Mouse (Mus musculus): ENCODE results near the gene Gpr35.
A peak's percentile ranks its signal among the peaks of the same experiment; 100 is the strongest.

Gene Gpr35

DNA sequence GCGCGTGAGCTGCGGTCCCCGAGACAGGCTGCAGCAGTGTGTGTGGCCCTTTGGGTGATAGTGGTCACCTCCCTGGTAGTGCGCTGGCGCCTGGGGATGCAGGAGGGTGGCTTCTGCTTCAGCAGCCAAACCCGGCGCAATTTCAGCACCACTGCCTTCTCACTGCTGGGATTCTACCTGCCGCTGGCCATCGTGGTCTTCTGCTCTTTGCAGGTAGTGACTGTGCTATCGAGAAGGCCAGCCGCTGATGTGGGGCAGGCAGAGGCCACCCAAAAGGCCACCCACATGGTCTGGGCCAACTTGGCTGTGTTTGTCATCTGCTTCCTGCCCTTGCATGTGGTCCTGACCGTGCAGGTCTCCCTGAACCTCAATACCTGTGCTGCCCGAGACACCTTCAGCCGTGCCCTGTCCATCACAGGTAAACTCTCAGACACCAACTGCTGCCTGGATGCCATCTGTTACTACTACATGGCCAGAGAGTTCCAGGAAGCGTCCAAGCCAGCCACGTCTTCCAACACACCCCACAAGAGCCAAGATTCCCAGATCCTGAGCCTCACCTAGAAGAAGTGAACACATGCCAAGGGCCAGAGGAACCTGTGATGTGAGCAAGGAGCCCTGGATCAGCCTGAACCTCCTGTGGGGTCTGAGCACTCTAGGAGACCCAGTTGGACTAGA, 32.4 kb downstream of the Gpr35 start:
- DNase-seq (ENCODE audit: low read depth) = no peak

GRCm38 (mm10) chr1:92984999-92985398, 34.3 kb downstream of the Gpr35 start:
- no peak for DNase-seq (ENCODE audit: low read depth)

GRCm38 (mm10) chr1:92988894-92989293, 38.2 kb downstream of the Gpr35 start:
- no peak for DNase-seq (ENCODE audit: low read depth)

- DNase-seq (ENCODE audit: low read depth) = no peak
Measured at GRCm38 (mm10) chr1:92989891-92990290, 39.2 kb downstream of the Gpr35 start.

DNA sequence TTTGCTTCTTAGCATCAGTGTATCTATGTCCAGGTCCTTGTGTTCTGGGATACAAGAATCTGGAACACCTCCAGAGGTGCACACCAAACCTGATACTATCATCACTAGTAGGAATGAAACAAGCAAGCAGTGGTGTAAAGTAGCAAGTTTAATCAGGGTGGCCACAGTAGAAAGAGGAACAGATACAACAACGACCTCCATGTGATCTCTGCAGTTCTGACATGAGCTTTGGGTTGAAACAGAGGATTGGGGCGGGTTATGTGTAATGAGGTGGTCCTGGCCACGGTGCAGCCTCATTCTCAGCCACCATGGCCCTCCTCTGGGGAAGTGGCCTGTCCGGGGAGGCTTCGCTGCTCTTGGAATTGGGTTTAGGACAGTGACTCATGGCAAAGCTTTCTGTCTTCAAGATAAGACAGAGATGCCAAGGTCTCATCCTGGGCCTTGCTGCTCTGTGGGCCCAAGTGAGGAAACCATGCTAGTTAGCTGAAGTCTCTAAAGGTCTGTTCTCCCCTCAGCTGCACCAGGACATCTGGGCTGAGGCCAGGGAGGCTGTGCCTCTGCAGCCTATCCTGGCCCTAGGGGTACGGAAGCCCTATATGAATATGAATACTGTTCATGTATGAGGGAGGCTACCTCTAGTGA, 41.7 kb downstream of the Gpr35 start:
- no peak for DNase-seq (ENCODE audit: low read depth)

- no peak for DNase-seq (ENCODE audit: low read depth)
Measured at GRCm38 (mm10) chr1:92992880-92993279, 42.2 kb downstream of the Gpr35 start.

GRCm38 (mm10) chr1:93006061-93006460, 55.4 kb downstream of the Gpr35 start, which contains the start of gene Aqp12:
Gene Aqp12 (plus strand): TSS chr1:93006334.
- DNase-seq (ENCODE audit: low read depth) = no peak

- no peak for DNase-seq (ENCODE audit: low read depth)
Measured at GRCm38 (mm10) chr1:93009196-93009595, 58.5 kb downstream of the Gpr35 start.

DNA sequence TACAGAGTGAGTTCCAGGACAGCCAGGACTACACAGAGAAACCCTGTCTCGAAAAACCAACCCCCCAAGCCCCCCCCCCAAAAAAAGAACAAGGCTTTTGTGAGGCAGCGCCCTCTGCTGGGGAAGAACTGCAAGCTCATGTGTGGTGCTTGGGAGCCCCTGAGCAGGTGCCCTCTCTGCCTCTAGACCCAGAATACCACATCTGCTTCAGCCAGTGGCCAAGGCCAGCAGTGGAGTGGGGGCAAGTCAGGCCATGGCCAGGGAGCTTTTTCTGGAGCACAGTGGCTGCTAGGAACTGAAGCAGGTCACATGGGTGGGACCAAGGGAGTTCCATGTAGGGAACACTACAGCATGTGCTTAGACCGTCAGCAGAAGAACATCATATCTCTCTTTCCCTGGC, 60.1 kb downstream of the Gpr35 start:
- peak; percentile 23 for DNase-seq (ENCODE audit: low read depth)

GRCm38 (mm10) chr1:93012103-93012585, 61.5 kb downstream of the Gpr35 start:
- no peak for DNase-seq (ENCODE audit: low read depth)

DNA sequence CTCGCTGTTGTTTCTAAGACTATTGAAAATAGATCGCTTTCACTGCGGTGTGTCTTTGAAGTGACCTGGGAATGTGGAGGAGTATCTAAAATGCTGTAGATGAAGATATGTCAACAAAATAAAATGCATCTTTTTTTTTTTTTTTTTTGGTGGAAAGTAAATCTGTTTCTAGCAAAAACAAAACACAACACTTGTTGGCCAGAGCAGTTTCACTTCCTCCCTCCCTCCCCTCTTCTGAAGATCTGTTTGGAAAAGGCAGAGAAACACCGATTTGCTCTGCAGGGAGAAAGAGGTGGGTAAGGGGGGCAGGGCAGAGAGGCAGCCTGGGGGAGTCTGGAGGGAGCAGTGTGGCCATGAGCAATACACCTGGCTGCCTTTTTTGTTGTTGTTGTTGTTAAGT, 62.7 kb downstream of the Gpr35 start:
- no peak for DNase-seq (ENCODE audit: low read depth)

DNA sequence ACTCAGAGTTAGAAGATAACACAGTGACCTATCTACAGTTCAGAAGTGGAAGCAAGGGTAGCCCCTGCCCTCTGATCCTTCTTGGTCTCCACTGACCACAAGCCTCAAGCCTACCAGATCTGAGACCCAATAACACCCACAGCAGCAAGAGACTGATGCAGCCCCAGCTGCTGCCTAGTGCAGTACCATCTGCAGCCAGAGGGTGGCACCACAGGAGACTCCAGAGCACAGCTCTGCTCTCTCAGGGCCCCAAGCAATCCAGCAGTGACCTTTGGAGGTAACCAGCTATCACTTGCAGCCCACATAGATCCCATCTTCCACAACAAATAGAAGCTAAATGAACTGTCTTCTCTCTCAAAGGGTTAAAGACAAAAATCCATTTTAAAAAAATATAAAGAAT, 63.8 kb downstream of the Gpr35 start:
- DNase-seq (ENCODE audit: low read depth) = peak; percentile 55

DNA sequence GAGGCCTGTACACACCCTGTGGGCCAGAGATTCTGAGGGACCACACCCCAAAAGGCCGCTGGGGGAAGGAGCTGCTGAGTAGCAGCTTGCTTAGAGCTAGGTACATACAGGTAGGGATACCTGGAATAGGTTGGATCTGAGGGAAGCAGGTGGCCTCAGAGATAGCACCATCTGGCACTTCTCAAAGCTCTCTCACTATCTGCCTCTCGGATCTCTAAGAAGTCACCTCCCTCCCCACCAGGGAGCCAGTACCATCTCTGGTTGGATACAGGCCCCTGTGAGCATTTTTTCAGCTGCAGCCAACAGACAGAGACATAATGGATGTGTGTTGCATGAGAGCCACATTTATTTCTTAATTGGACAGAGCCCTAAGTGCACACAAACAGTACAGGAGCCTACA, 64.5 kb downstream of the Gpr35 start:
- no peak for DNase-seq (ENCODE audit: low read depth)

- DNase-seq (ENCODE audit: low read depth) = no peak
Measured at GRCm38 (mm10) chr1:93018716-93019115, 68.1 kb downstream of the Gpr35 start.

DNA sequence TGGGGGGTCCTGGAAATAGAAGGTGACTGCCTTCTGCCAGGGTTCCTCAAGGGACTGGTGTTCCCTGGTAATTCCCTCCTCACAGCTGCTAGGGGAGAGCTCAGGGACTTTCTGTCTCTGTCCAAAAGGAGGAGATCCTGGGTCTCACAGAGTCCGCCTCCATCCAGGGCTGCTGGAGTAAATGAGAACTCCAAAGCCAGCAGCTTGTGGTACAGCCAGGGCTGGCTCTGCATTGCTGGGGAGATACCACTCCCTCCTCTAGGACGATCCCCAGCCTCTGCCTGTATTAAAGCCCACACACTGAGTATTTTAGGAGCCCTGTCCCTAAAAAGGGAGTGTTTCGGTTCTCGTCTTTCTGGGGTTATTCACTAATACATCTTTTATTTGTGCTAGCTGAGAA, 69.9 kb downstream of the Gpr35 start:
- DNase-seq (ENCODE audit: low read depth) = no peak

- DNase-seq (ENCODE audit: low read depth) = no peak
Measured at GRCm38 (mm10) chr1:93026600-93026999, 75.9 kb downstream of the Gpr35 start.

GRCm38 (mm10) chr1:93029387-93029786, 78.7 kb downstream of the Gpr35 start:
- no peak for DNase-seq (ENCODE audit: low read depth)

DNA sequence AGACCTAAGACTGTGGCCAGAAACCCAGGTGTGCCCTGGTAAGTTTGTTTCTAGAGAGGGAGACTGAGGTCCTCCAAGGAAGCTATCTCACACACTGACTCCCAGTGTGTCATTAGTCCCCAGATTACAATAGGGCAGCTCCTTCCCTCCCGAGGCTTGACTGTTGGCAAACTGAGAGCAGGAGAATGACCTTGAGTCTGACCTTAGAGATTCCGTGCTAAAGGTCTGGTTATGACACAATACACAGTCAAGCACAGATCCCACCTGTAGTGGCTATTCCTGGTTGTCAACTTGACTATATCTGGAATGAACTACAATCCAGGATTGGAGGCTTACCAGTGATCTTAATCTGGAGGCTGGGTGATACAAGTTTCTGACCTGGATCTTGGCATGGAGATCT, 79.4 kb downstream of the Gpr35 start:
- no peak for DNase-seq (ENCODE audit: low read depth)

DNA sequence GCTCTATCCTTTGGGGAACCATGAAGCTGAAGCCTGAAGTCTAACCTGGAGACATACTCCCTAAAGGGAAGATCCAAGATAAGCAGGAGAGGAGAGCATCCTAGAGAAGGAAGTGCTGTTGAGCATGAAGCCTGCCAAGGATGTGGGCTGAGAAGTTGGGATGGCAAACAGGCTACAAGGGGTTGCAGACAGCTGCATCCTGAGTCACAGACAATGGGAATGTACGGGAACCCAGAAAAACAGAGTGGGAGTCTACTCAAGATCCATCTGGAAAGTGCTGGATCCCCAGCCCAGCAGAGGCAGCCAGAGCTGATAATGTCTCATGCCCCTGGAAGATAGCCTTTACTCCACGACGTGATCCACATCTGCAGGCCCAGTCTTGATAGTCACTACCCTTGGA, 80.5 kb downstream of the Gpr35 start:
- no peak for DNase-seq (ENCODE audit: low read depth)

- DNase-seq (ENCODE audit: low read depth) = no peak
Measured at GRCm38 (mm10) chr1:93033989-93034388, 83.3 kb downstream of the Gpr35 start.

DNA sequence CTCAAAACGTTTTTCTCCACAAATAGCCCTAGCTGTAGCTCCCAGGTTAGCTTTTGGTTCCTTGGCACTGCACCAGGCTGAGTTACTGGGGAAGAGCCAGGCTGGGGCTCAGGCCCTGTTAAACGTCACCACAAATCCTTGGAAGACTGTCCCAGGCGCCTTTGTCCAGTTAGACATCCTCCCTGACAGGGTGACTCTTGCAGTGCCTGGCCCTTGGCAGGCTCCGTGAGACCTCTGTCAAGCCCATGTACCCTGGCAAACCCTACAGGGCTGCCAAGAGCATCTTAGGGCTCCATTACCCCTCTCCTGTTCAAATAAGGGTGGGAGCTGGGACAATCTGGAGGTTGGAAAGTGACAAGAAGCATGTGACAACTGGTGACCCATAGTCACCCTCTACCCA, 85.3 kb downstream of the Gpr35 start:
- no peak for DNase-seq (ENCODE audit: low read depth)
